Mouse (Mus musculus) heart, embryonic 12.5 days (tissue): ENCODE data around the gene Raph1. TPM values are rescaled to one million over a fixed set of nuclear protein-coding genes. Genes with fewer than 3 reads are reported as not detected.
A peak's percentile ranks its signal among the peaks of the same experiment; 100 is the strongest.

Source experiments
- ATAC-seq: fragments of 200-750 bp; cut with Nextera tagmentation; 2 replicates; pipeline ENCODE4 v1.8.0; 2017; ENCODE audit warnings: moderate TSS enrichment, moderate library complexity; ENCODE audit not compliant: insufficient number of reproducible peaks, low FRiP score
- H3K27ac ChIP-seq: fragments of 300-500 bp; sonication (generic); 2 replicates; pipeline ENCODE4 v1.5.1; 2016; ENCODE audit warnings: mild to moderate bottlenecking, moderate library complexity; ENCODE audit not compliant: poor library complexity, severe bottlenecking
- H3K27me3 ChIP-seq: fragments of 300-500 bp; sonication (generic); replicated peaks from 2 replicates; pipeline ENCODE4 v1.6.1; 2016; ENCODE audit warnings: mild to moderate bottlenecking, moderate library complexity
- H3K36me3 ChIP-seq: fragments of 300-500 bp; sonication (generic); 2 replicates; pipeline ENCODE4 v1.6.1; 2016; ENCODE audit warnings: mild to moderate bottlenecking, moderate library complexity
- H3K4me1 ChIP-seq: fragments of 300-500 bp; sonication (generic); replicated peaks from 2 replicates; pipeline ENCODE4 v1.6.1; 2016; ENCODE audit warnings: mild to moderate bottlenecking
- H3K4me2 ChIP-seq: fragments of 300-500 bp; sonication (generic); 2 replicates; pipeline ENCODE4 v1.6.1; 2016; ENCODE audit warnings: mild to moderate bottlenecking, moderate library complexity
- H3K4me3 ChIP-seq: fragments of 300-500 bp; sonication (generic); 2 replicates; pipeline ENCODE4 v1.5.1; 2016; ENCODE audit warnings: mild to moderate bottlenecking
- H3K9ac ChIP-seq: fragments of 300-500 bp; sonication (generic); 2 replicates; pipeline ENCODE4 v1.6.1; 2016; ENCODE audit warnings: mild to moderate bottlenecking, moderate library complexity
- H3K9me3 ChIP-seq: fragments of 300-500 bp; sonication (generic); replicated peaks from 2 replicates; pipeline ENCODE4 v1.6.1; 2016; ENCODE audit warnings: mild to moderate bottlenecking, moderate library complexity
- WGBS: fragments of 180-500 bp; shearing (Covaris S2); methylation state at CpG from one replicate; pipeline ENCODE4 v1.1.7; 2016; 5-methylcytosine and 5-hydroxymethylcytosine counted together
- polyA plus RNA-seq: library from polyadenylated mRNA; unstranded; fragments of >200 nt; fragmentation: Nextera tagmentation; extraction: Ambion mirVana; gene quantifications from 2 replicates; pipeline ENCODE4 v1.2.1, GENCODE M21; 2016

Gene Raph1
- polyA plus RNA-seq, 1 experiment from 2014 or later, result 76.5 TPM

DNA sequence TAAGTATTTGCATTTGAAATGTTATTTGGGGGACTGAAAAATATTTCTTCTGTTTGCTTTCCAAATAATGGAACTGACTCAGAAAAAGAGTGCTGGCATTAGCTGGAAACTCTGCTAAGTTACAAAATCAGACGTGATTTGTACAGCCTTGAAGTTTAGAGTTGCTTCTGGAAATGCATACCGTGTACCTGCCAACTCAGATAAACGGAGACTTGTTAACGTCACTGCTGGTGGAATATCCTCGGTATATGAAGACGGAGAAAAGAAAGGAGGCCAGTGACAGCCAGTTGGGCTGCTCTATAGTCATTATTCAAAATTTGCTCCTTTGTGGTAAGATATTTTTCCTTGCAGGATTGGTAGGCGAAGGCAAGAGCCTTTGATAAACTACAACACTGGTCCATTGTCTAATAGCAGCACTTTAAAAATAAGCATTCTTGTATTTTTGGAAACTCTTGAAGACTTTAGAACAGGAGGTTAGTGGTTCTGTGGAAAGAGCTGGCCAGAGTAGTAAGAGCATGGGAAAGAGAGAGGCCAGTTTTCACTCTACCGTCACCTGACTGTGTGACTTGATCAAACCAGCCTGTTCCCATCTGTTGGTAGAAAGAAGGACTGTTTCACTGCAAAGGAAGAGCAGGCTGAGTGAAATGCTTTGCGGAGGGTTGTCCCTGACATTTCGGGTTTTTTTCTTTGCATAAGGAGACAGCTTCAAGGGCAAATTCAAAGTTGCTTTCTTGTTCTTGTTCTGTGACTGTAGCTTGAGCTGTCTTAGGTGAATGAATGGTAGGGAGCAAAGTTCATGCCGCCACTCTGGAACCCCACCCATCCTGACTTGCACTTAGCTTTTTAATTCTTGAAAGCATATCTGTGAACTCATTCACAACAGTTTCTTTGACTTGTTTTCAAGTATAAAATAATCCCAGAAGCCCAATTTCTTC, 29.7 kb upstream of the Raph1 start:
- ATAC-seq, result no peak
- Histone ChIP-seq H3K4me3 (no peak overlapping the region), H3K27me3 (no peaks in the 10 kb centered on the region), H3K9me3 (no peaks in the 10 kb centered on the region), H3K36me3 (no peaks in the 10 kb centered on the region), H3K4me1 (peaks cover 7% of the 10 kb centered on the region; the same call in 1 of the 2 replicates), H3K27ac (no peak overlapping the region), H3K4me2 (no peak overlapping the region), H3K9ac (no peak overlapping the region)
- 69% methylated on average over 11 of the region's 11 CpGs for WGBS

GRCm38 (mm10) chr1:60593101-60593500, 26.2 kb upstream of the Raph1 start:
- Histone ChIP-seq H3K27ac (no peak overlapping the region), H3K4me1 (peaks cover 14% of the 10 kb centered on the region), H3K9me3 (peaks cover 4% of the 10 kb centered on the region; the same call in 1 of the 2 replicates), H3K36me3 (no peaks in the 10 kb centered on the region), H3K4me3 (no peak overlapping the region), H3K27me3 (no peaks in the 10 kb centered on the region), H3K9ac (no peak overlapping the region), H3K4me2 (no peak overlapping the region)
- no peak for ATAC-seq
- 89% methylated on average over 6 of the region's 6 CpGs for WGBS

DNA sequence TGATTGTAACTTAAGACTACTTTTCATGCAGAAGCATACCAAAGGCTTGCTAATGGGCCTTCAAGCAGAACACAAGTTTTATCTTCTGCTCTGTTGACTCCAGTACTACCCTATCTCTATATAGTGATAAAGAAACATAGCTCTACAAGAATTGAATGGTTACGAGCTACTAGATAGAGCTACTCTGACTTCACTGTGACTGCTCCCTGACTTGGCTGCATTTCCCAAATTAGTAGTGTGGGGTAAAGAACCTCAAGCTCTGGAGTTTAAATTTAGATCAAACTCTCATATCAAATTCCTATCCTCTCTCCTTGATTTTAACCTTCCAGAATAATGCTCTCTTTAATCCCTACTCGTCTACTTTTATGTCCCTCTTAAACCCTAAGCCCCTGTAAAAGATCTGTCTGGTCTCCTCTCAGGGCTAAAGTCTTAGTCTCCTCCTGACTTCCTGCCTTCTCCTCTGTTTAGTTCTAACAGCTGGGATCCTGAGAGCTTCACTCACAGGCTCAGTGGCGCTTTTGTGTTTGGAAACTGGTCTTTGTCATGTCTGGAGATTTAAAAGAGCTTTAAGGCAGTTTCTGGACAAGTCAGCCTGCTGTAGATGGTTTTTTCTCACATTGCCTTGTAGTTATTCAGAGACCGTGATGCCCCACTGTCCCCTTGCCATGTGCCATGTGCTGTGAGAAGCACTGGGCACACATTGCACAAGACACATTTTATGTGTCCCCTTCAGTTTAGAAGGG, 22.2 kb upstream of the Raph1 start:
- peaks cover 22% of the 10 kb centered on the region for H3K9me3 ChIP-seq
- no peak for ATAC-seq
- H3K4me1 ChIP-seq, result peaks cover 8% of the 10 kb centered on the region
- no peaks in the 10 kb centered on the region for H3K27me3 ChIP-seq
- no peak overlapping the region for H3K4me3 ChIP-seq
- H3K27ac ChIP-seq, result peak overlapping the region; percentile 78
- WGBS, result 38% methylated on average over 4 of the region's 4 CpGs
- no peak overlapping the region for H3K9ac ChIP-seq
- no peak overlapping the region for H3K4me2 ChIP-seq
- no peaks in the 10 kb centered on the region for H3K36me3 ChIP-seq

- no peak overlapping the region for H3K4me3 ChIP-seq
- no peak for ATAC-seq
These were observed 14.1 kb upstream of the Raph1 start for GRCm38 (mm10) chr1:60580990-60581389.

DNA sequence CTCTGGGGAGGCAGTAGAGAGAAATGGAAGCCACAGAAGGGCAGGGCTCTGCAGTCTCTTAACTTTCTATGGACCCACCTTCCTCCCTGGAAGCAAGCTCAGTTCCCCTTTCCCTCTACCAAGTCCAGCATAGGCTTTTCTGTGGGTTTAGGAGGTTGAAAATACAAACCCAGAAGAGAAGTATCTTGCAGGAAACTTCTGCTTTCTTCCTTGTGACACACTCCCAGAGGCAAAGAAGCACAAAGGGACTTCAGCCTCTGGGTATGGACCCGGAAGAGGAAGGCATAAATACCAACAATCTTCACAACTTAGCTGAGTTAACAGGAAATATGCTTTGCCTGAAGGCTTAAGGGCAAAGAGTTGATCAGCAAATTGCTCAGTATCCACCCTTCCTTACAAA, 13.0 kb upstream of the Raph1 start:
- Histone ChIP-seq H3K27me3 (no peaks in the 10 kb centered on the region), H3K4me1 (no peaks in the 10 kb centered on the region), H3K9ac (no peak overlapping the region), H3K4me2 (no peak overlapping the region), H3K27ac (no peak overlapping the region), H3K4me3 (no peak overlapping the region), H3K9me3 (no peaks in the 10 kb centered on the region), H3K36me3 (no peaks in the 10 kb centered on the region)
- no peak for ATAC-seq
- WGBS, result 52% methylated on average over 1 of the region's 1 CpGs

More at GRCm38 (mm10) chr1:60580990-60581389, 14.1 kb upstream of the Raph1 start:
- no peak overlapping the region for H3K9ac ChIP-seq
- peaks cover 8% of the 10 kb centered on the region; the same call in 1 of the 2 replicates for H3K9me3 ChIP-seq
- no peaks in the 10 kb centered on the region for H3K4me1 ChIP-seq
- no peak overlapping the region for H3K27ac ChIP-seq
- no peaks in the 10 kb centered on the region for H3K36me3 ChIP-seq
- H3K27me3 ChIP-seq, result no peaks in the 10 kb centered on the region
- 90% methylated on average over 8 of the region's 8 CpGs for WGBS
- no peak overlapping the region for H3K4me2 ChIP-seq

DNA sequence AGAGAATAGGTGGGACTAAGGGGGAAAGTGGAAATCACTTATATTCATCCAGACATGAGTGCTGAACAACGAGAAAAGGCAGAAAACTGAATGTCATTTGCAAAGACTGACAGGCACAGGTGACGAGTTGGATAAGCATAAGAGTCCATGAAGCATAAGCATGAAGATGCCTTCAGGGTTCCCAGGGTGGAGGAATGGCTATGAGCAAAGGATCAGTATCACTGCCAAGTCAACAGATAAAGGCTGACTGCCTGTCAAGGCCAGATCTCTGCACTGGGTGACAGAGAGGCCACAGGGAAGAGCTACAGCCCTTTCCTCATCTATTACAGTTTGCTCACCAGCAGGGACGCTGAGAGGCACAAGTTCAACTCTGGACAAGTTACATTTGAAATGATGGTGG, 5.8 kb upstream of the Raph1 start:
- H3K27me3 ChIP-seq, result no peaks in the 10 kb centered on the region
- H3K4me1 ChIP-seq, result peaks cover 22% of the 10 kb centered on the region
- 50% methylated on average over 3 of the region's 3 CpGs for WGBS
- H3K36me3 ChIP-seq, result no peaks in the 10 kb centered on the region
- no peak overlapping the region for H3K27ac ChIP-seq
- no peak for ATAC-seq
- H3K4me2 ChIP-seq, result no peak overlapping the region
- no peak overlapping the region for H3K9ac ChIP-seq
- H3K4me3 ChIP-seq, result no peak overlapping the region
- no peaks in the 10 kb centered on the region for H3K9me3 ChIP-seq

DNA sequence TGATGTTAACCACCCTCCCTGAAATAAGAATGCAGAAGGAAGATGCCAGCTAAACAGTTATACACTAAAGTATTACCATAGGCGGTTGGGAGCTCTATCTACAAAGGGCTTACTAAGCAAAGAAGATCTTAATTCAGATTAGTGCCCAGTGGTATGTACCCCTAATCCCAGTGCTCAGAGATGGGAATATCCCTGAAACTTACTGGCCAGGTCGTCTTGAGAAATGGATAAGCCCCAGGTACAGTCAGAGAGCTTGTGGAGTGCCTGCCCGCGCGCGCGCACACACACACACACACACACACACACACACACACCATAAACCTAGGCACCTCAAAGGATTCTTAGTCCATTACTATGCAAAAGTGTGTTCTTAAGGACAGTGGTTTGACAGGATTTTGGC, 2.8 kb upstream of the Raph1 start:
- no peak for ATAC-seq
- Histone ChIP-seq H3K4me1 (peaks cover 23% of the 10 kb centered on the region), H3K27ac (no peak overlapping the region), H3K4me3 (no peak overlapping the region), H3K4me2 (no peak overlapping the region), H3K9me3 (no peaks in the 10 kb centered on the region), H3K36me3 (no peaks in the 10 kb centered on the region), H3K9ac (no peak overlapping the region), H3K27me3 (no peaks in the 10 kb centered on the region)
- WGBS, result 89% methylated on average over 7 of the region's 7 CpGs

DNA sequence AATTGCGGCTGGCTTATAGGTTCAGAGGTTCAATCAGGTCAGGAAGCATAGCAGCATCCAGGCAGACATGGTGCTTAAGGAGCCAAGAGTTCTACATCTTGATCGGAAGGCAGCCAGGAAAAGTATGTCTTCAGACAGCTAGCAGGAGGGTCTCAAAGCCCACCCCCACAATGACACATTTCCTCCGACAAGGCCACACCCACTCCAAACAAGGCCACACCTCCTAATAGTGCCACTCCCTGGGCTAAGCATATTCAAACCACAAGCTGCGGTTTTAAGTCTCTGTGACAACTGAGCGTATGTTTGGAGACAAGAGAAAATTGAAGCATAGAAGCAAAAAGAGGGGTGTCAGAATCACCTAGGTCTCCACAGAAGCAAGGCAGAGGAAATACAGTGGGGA, 2.3 kb upstream of the Raph1 start:
- Histone ChIP-seq H3K36me3 (no peaks in the 10 kb centered on the region), H3K9ac (no peak overlapping the region), H3K9me3 (no peaks in the 10 kb centered on the region), H3K4me3 (no peak overlapping the region), H3K27me3 (no peaks in the 10 kb centered on the region), H3K27ac (no peak overlapping the region), H3K4me1 (peaks cover 24% of the 10 kb centered on the region), H3K4me2 (no peak overlapping the region)
- ATAC-seq, result no peak
- WGBS, result 55% methylated on average over 5 of the region's 5 CpGs

GRCm38 (mm10) chr1:60567321-60567720, 417 bp upstream of the Raph1 start:
- ATAC-seq, result no peak
- no peaks in the 10 kb centered on the region for H3K27me3 ChIP-seq
- H3K9me3 ChIP-seq, result no peaks in the 10 kb centered on the region
- peak overlapping the region; percentile 99 for H3K9ac ChIP-seq
- peak overlapping the region; percentile 76 for H3K4me2 ChIP-seq
- peaks cover 1% of the 10 kb centered on the region; the same call in 1 of the 2 replicates for H3K36me3 ChIP-seq
- H3K4me1 ChIP-seq, result peaks cover 15% of the 10 kb centered on the region
- WGBS, result 20% methylated on average over 5 of the region's 5 CpGs
- H3K27ac ChIP-seq, result peak overlapping the region; percentile 98
- peak overlapping the region; percentile 88 for H3K4me3 ChIP-seq

DNA sequence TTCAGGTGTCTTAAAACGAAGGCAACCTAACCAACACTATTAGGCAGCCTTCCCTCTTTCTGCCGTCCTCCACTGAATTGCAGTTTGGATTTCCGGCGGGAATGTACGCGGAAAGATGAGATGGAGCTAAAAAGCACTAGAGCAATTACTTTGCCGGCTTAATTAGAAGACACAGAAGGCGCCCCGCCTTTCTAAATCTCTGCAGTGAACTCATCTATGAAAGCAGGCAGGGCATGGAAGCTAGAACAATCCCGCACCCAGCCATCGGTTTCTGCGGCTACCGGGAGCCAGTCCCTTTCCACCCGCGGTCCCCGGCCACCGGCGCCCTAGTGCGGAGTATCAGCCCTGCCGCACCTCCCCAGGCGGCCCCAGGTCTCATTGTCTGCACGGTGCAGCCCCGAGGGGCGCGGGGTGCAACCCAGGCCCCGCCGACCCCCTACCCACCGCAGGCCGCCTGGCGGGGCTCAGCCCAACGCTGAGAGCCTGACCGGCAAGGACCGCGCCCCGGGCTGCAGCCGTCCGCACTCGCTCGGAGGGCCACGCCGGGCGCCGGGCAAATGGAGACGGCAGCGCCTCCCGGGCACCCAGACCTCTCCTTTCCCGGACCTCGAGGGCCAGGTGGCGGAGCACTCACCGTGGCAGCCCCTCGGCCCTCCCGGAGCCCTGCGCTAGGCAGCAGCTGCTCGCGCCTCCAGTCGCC, 823 bp downstream of the Raph1 start:
- Histone ChIP-seq H3K4me2 (peak overlapping the region; percentile 76), H3K4me3 (peak overlapping the region; percentile 88), H3K9ac (peak overlapping the region; percentile 99), H3K9me3 (no peaks in the 10 kb centered on the region), H3K4me1 (peaks cover 12% of the 10 kb centered on the region), H3K27me3 (no peaks in the 10 kb centered on the region), H3K27ac (peak overlapping the region; percentile 98), H3K36me3 (peaks cover 12% of the 10 kb centered on the region)
- ATAC-seq, result peak; percentile 58
- under 1% methylated on average over 55 of the region's 56 CpGs for WGBS
